Mouse (Mus musculus) cerebellum, postnatal 36 days (tissue): ENCODE results near the gene Psmb4.
"Not testable (repeated sequence)": the region's sequence is repeated elsewhere in the genome, so short reads cannot be mapped to it uniquely, and the experiment has no call there.

Experiments used
- DNase-seq, 2 experiments: peaks; one replicate each; pipeline ENCODE4 v3.0.0; 2021 to 2022; ENCODE audit warnings: mixed read lengths in 2 of 2

Psmb4 gene

GRCm38 (mm10) chr3:94886316-94887224, at the start of gene Psmb4:
Gene Psmb4, minus strand, starts transcription at chr3:94886961.
- DNase-seq = peak; percentile 83 to 88

GRCm38 (mm10) chr3:94936147-94936546, 49.4 kb upstream of the Psmb4 start:
- DNase-seq = not testable (repeated sequence)

GRCm38 (mm10) chr3:94935332-94935731, 48.6 kb upstream of the Psmb4 start:
- DNase-seq = not testable (repeated sequence)

GRCm38 (mm10) chr3:94934564-94934963, 47.8 kb upstream of the Psmb4 start:
- DNase-seq = not testable (repeated sequence)

- DNase-seq = not testable (repeated sequence)
Measured at GRCm38 (mm10) chr3:94933604-94934003, 46.8 kb upstream of the Psmb4 start.

GRCm38 (mm10) chr3:94932809-94933564, 46.2 kb upstream of the Psmb4 start, which contains the start of gene Selenbp1:
Gene Selenbp1, plus strand, starts transcription at chr3:94933056.
- peak; percentile 19 to 24 for DNase-seq

- DNase-seq = not testable (repeated sequence)
Measured at GRCm38 (mm10) chr3:94932279-94932678, 45.5 kb upstream of the Psmb4 start.

- DNase-seq = not testable (repeated sequence)
Measured at GRCm38 (mm10) chr3:94931427-94932082, 44.8 kb upstream of the Psmb4 start.

- DNase-seq = not testable (repeated sequence)
Measured at GRCm38 (mm10) chr3:94930386-94931266, 43.9 kb upstream of the Psmb4 start.

- not testable (repeated sequence) for DNase-seq
Measured at GRCm38 (mm10) chr3:94928979-94929378, 42.2 kb upstream of the Psmb4 start.

- DNase-seq = not testable (repeated sequence)
Measured at GRCm38 (mm10) chr3:94926301-94926736, 39.6 kb upstream of the Psmb4 start.

GRCm38 (mm10) chr3:94924688-94925087, 37.9 kb upstream of the Psmb4 start:
- no peak for DNase-seq

GRCm38 (mm10) chr3:94922333-94922732, 35.6 kb upstream of the Psmb4 start:
- DNase-seq = no peak

- DNase-seq = no peak
Measured at GRCm38 (mm10) chr3:94921104-94921503, 34.3 kb upstream of the Psmb4 start.

GRCm38 (mm10) chr3:94918845-94919244, 32.1 kb upstream of the Psmb4 start:
- no peak for DNase-seq

GRCm38 (mm10) chr3:94917816-94918361, 31.1 kb upstream of the Psmb4 start:
- no peak for DNase-seq

- no peak for DNase-seq
Measured at GRCm38 (mm10) chr3:94915903-94916741, 29.4 kb upstream of the Psmb4 start.

- no peak for DNase-seq
Measured at GRCm38 (mm10) chr3:94913801-94914200, 27.0 kb upstream of the Psmb4 start.

- no peak for DNase-seq
Measured at GRCm38 (mm10) chr3:94911050-94911693, 24.4 kb upstream of the Psmb4 start.

- DNase-seq = no peak
Measured at GRCm38 (mm10) chr3:94906482-94906881, 19.7 kb upstream of the Psmb4 start.
